Mouse (Mus musculus) gastrocnemius, adult 8-10 months (tissue): ENCODE results near the gene Adamts13. TPM values are rescaled to one million over a fixed set of nuclear protein-coding genes. Genes with fewer than 3 reads are reported as not detected.

Experiments used
- DNase-seq, 2 experiments: peaks; one replicate each; pipeline ENCODE4 v3.0.0; 2022; ENCODE audit warnings: low spot score in 2 of 2
- total RNA-seq, 4 experiments: library from RNA; stranded (reverse); gene quantifications; 2 replicates each; pipeline ENCODE4 v1.2.4; 2022

The Adamts13 gene
- total RNA-seq: not detected

GRCm38 (mm10) chr2:26973116-26973515 lies at the start of gene Adamts13:
TSS of gene Adamts13 (plus strand) at chr2:26973416.
- no peak for DNase-seq

- no peak for DNase-seq
These were observed 45.3 kb upstream of the Adamts13 start for GRCm38 (mm10) chr2:26927745-26928476.

- peak; percentile 29 to 39 for DNase-seq
These were observed 42.8 kb upstream of the Adamts13 start for GRCm38 (mm10) chr2:26930390-26930789.

- peak; percentile 10 to 21 for DNase-seq
These were observed 40.5 kb upstream of the Adamts13 start for GRCm38 (mm10) chr2:26932473-26933303.

- DNase-seq: peak; percentile 89 to 95
These were observed 39.7 kb upstream of the Adamts13 start, which contains the start of the genes Surf4 and Stkld1 for GRCm38 (mm10) chr2:26933304-26934055. TSS of gene Surf4 (minus strand) at chr2:26933928. TSS of gene Stkld1 (plus strand) at chr2:26934047.

- DNase-seq: no peak
These were observed 37.9 kb upstream of the Adamts13 start for GRCm38 (mm10) chr2:26935286-26935685.

GRCm38 (mm10) chr2:26936425-26936824 lies 36.8 kb upstream of the Adamts13 start:
- DNase-seq: no peak

- DNase-seq: no peak
These were observed 31.7 kb upstream of the Adamts13 start for GRCm38 (mm10) chr2:26941539-26941938.

- DNase-seq: no peak
These were observed 30.0 kb upstream of the Adamts13 start for GRCm38 (mm10) chr2:26943253-26943652.

- no peak for DNase-seq
These were observed 22.8 kb upstream of the Adamts13 start for GRCm38 (mm10) chr2:26950411-26950810.

- no peak for DNase-seq
These were observed 21.8 kb upstream of the Adamts13 start for GRCm38 (mm10) chr2:26951346-26951905.

- no peak for DNase-seq
These were observed 21.0 kb upstream of the Adamts13 start for GRCm38 (mm10) chr2:26952193-26952592.

GRCm38 (mm10) chr2:26952866-26953265 lies 20.4 kb upstream of the Adamts13 start:
- no peak for DNase-seq

GRCm38 (mm10) chr2:26954735-26955395 lies 18.4 kb upstream of the Adamts13 start:
- no peak for DNase-seq

- DNase-seq: no peak
These were observed 16.3 kb upstream of the Adamts13 start for GRCm38 (mm10) chr2:26956811-26957487.

GRCm38 (mm10) chr2:26957488-26957859 lies 15.7 kb upstream of the Adamts13 start:
- no peak for DNase-seq

- no peak for DNase-seq
These were observed 12.5 kb upstream of the Adamts13 start for GRCm38 (mm10) chr2:26960756-26961155.

- DNase-seq: peak; percentile 79 to 86
These were observed 9.1 kb upstream of the Adamts13 start, which contains the start of gene Rexo4 for GRCm38 (mm10) chr2:26963923-26964723. TSS of gene Rexo4 (minus strand) at chr2:26964386.

GRCm38 (mm10) chr2:26964724-26965370 lies 8.4 kb upstream of the Adamts13 start:
- DNase-seq: no peak
